Mouse (Mus musculus) G1E (cell line): Measurements from ENCODE around the gene Ahcyl2. TPM values are rescaled to one million over a fixed set of nuclear protein-coding genes. Genes with fewer than 3 reads are reported as not detected.

Experiments used
- ATAC-seq: 2 replicates; pipeline ENCODE4 v1.8.0; 2016; ENCODE audit warnings: mild to moderate bottlenecking; ENCODE audit not compliant: insufficient number of reproducible peaks, poor library complexity, low FRiP score, severe bottlenecking; ENCODE audit errors: extremely low read depth
- DNase-seq: peaks from one replicate; pipeline ENCODE4 v3.0.0; 2012; ENCODE audit warnings: low spot score
- H3K27me3 ChIP-seq: 2 replicates; pipeline ENCODE4 v1.6.1; 2012; ENCODE audit warnings: mild to moderate bottlenecking, low read length, inconsistent platforms; ENCODE audit not compliant: insufficient read depth
- H3K36me3 ChIP-seq: replicated peaks from 2 replicates; pipeline ENCODE3; 2012; ENCODE audit warnings: mild to moderate bottlenecking, inconsistent platforms
- H3K4me1 ChIP-seq: 2 replicates; pipeline ENCODE4 v1.6.1; 2012; ENCODE audit warnings: low read depth, low read length, inconsistent platforms, mixed read lengths; ENCODE audit not compliant: insufficient read depth
- H3K4me3 ChIP-seq: 2 replicates; pipeline ENCODE4 v1.5.1; 2012; ENCODE audit warnings: low read depth, mild to moderate bottlenecking, inconsistent platforms, low read length, moderate library complexity, mixed read lengths
- H3K9me3 ChIP-seq: replicated peaks from 2 replicates; pipeline ENCODE4 v1.6.1; 2012; ENCODE audit warnings: inconsistent platforms
- CTCF ChIP-seq: IDR thresholded peaks from 2 replicates; pipeline ENCODE4 v1.5.1; 2012; ENCODE audit warnings: low read depth, low read length, inconsistent platforms, mixed read lengths
- GATA1 ChIP-seq: IDR thresholded peaks from 2 replicates; pipeline ENCODE4 v1.6.1; 2012; ENCODE audit warnings: borderline replicate concordance, low read length, inconsistent platforms, mixed read lengths
- GATA2 ChIP-seq: IDR thresholded peaks from 2 replicates; pipeline ENCODE4 v1.6.1; 2012; ENCODE audit warnings: low read depth, low read length, inconsistent platforms, borderline replicate concordance
- POLR2AphosphoS5 ChIP-seq: IDR thresholded peaks from 2 replicates; pipeline ENCODE4 v1.6.1; 2012; ENCODE audit warnings: low read depth, low read length, inconsistent platforms; ENCODE audit not compliant: insufficient replicate concordance
- TAL1 ChIP-seq: conservative IDR thresholded peaks from 2 replicates; pipeline ENCODE4 v1.6.1; 2012; ENCODE audit warnings: low read depth, low read length, inconsistent platforms, mixed read lengths
- polyA plus RNA-seq: library from polyadenylated mRNA; stranded (reverse); fragments of >175 nt; gene quantifications from 2 replicates; pipeline ENCODE4 v1.2.3, GENCODE M21; 2012
- total RNA-seq, 2 experiments: library from RNA; stranded (forward) in 1 of 2; stranded (reverse) in 1 of 2; fragments of 200-1000 nt in 1 of 2; fragments of >200 nt in 1 of 2; fragmentation: Nextera tagmentation in 1 of 2; gene quantifications; 2 replicates each; pipeline ENCODE4 v1.2.3; 2014 to 2017

Gene Ahcyl2
- total and polyA plus RNA-seq, 3 experiments, result 21.7 to 81.5 (median 45.0) TPM

DNA sequence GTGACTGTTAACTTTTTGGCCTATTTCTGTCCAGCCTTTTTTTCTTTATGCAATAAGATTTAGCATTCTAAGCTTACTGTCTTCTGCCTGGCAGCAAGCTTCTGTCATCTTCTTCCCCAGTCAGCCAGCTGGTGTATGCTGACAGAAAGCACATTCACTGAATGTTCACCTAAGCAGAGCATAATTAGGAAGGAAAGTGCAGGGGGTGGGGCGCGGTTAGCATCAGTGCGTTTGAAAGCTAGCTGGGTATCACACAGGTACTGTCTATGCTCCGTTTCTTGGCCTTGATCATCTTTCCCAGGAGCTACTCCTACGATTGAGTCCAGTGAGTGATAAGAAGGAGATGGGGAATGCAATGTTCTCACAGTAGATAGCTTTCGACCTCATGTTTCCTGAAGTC lies 162.9 kb downstream of the Ahcyl2 start:
- TF ChIP-seq TAL1, result no peak
- TF ChIP-seq GATA2, result no peak
- no peak for TF ChIP-seq POLR2AphosphoS5
- ATAC-seq, result no peak
- H3K36me3 ChIP-seq, result no peaks in the 10 kb centered on the region
- H3K4me1 ChIP-seq, result no peaks in the 10 kb centered on the region
- DNase-seq, result no peak
- no peaks in the 10 kb centered on the region for H3K9me3 ChIP-seq
- H3K4me3 ChIP-seq, result no peak overlapping the region
- H3K27me3 ChIP-seq, result peaks cover 39% of the 10 kb centered on the region

DNA sequence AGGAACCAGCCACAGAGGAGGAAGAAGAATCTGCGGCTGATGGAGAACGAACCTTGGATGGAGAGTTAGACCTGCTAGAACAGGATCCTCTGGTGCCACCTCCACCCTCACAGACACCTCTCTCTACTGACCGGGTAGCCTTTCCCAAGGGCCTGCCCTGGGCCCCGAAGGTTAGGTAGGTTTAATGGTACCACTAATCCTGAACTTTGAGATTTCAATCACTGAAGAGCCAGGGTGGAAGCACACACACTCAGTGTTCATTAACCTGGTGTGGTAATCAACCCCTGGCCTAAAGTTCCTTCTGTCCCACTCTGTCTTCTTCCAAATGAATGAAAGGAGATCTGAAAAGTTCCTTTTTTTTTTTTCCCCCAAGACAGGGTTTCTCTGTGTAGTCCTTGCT lies 163.4 kb downstream of the Ahcyl2 start:
- TF ChIP-seq POLR2AphosphoS5 (no peak), GATA1 (no peak)
- no peak overlapping the region for H3K4me3 ChIP-seq
- H3K4me1 ChIP-seq, result no peaks in the 10 kb centered on the region
- H3K9me3 ChIP-seq, result no peaks in the 10 kb centered on the region
- H3K27me3 ChIP-seq, result peaks cover 36% of the 10 kb centered on the region
- DNase-seq (no peak), ATAC-seq (no peak)
- H3K36me3 ChIP-seq, result no peaks in the 10 kb centered on the region

DNA sequence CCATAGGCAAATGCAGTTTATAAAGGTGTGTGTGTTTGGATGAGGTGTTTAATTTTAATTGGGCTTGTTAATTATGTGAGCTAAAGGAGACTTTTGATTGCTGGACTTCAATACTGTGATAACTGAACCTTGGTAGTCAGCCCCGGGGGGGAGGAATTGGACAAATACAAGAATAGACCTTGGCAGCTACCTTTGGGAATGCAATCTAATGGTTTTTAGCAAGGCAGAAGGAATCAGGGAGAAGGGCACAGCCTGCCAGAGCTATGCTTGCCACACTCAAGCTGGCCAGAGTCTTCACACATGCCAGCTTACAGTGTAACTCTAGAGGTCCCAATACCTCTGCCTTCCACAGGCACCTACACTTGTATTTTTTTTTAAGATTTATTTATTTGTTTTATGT lies 167.9 kb downstream of the Ahcyl2 start:
- H3K4me3 ChIP-seq, result no peak overlapping the region
- no peak for ATAC-seq
- no peaks in the 10 kb centered on the region for H3K4me1 ChIP-seq
- H3K27me3 ChIP-seq, result peaks cover 21% of the 10 kb centered on the region
- TF ChIP-seq TAL1, result no peak
- no peak for TF ChIP-seq CTCF
- TF ChIP-seq POLR2AphosphoS5, result no peak
- TF ChIP-seq GATA2, result no peak
- no peak for TF ChIP-seq GATA1
- DNase-seq, result no peak
- no peaks in the 10 kb centered on the region for H3K36me3 ChIP-seq
- H3K9me3 ChIP-seq, result no peaks in the 10 kb centered on the region

DNA sequence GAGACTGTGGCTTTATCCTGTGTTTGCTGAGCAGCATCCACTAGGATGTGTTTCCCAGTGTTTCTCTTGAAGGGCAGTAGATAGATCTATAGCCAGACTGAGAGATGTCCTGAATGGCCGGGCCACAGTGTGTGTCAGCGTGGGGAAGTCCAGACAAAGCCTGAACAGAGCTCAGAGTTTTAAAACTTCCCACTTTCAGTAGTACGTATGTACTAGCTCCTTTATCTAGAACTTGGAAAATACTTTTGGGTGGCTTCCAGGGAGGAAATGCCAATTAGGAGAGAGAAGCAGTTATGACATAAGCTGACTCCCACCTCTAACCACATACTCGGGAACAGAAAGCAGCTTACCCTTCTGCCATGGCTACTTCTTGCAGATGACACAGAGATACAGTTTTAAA lies 172.6 kb downstream of the Ahcyl2 start:
- H3K36me3 ChIP-seq, result no peaks in the 10 kb centered on the region
- peaks cover 27% of the 10 kb centered on the region for H3K27me3 ChIP-seq
- H3K9me3 ChIP-seq, result no peaks in the 10 kb centered on the region
- DNase-seq (no peak), ATAC-seq (no peak)
- no peak overlapping the region for H3K4me3 ChIP-seq
- TF ChIP-seq TAL1, result no peak
- no peaks in the 10 kb centered on the region for H3K4me1 ChIP-seq

DNA sequence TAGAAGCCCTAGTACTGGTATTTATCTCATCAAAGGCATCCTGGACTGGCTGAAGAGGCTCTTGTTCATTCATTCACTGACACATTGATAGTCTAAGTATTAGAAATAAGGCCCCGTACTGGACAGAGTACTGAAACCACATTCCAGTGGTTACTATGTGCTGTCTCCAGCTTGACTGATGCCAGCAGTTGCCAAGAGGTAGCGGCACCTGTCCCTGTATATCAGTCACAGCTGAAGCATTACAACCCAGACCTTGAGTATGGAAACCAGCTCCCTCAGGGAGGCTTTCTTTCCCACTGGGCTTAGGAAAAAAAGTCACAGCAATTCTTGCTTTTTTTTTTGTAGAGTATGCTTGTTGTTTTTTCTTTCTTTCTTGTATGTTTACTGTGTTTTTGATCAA lies 173.2 kb downstream of the Ahcyl2 start:
- TF ChIP-seq TAL1 (no peak), GATA2 (no peak), POLR2AphosphoS5 (no peak), GATA1 (no peak), CTCF (no peak)
- Histone ChIP-seq H3K27me3 (peaks cover 22% of the 10 kb centered on the region), H3K36me3 (no peaks in the 10 kb centered on the region), H3K9me3 (no peaks in the 10 kb centered on the region), H3K4me1 (no peaks in the 10 kb centered on the region), H3K4me3 (no peak overlapping the region)
- ATAC-seq (no peak), DNase-seq (no peak)

DNA sequence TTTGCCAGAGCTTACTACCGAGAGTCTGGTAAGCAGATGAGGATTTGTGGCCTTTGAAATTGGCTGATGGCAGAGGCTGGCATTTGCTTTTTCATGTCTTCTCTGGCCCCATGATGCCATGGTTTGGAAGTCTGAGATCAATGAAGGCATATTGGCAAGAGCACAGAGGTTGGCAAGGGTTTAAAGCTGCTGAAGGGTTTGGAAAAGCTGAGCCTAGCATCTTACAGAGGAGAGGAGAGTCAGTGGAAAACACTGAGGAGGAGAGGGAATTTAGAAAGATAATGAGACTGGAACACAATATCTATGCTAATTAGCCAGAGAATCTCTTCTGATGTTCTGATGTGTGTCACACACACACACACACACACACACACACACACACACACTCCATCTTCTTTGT lies 176.7 kb downstream of the Ahcyl2 start:
- Histone ChIP-seq H3K27me3 (peaks cover 25% of the 10 kb centered on the region), H3K4me3 (no peak overlapping the region), H3K9me3 (no peaks in the 10 kb centered on the region), H3K36me3 (no peaks in the 10 kb centered on the region), H3K4me1 (no peaks in the 10 kb centered on the region)
- no peak for ATAC-seq
- TF ChIP-seq POLR2AphosphoS5 (no peak), GATA2 (no peak), GATA1 (no peak), TAL1 (no peak)
- DNase-seq, result no peak

DNA sequence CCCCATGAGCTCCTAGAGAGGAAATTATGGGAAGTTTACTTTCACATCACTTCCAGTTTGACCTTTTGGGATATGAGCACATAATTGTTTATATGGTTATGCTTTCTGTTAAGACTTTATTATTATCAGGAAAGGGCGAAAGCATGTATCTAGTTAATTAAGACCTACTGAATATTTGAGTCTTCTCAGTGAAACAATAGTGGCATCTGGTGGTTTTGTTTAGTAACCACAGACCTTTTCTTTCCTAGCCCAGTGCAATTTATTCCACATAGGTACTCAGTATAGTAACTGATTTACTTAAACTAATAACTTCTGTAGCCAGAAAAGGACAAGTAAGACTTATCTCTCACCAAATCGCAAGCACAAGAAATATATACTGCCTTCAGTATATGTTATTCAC lies 178.8 kb downstream of the Ahcyl2 start:
- Histone ChIP-seq H3K4me1 (no peaks in the 10 kb centered on the region), H3K36me3 (no peaks in the 10 kb centered on the region), H3K27me3 (peaks cover 19% of the 10 kb centered on the region), H3K9me3 (no peaks in the 10 kb centered on the region), H3K4me3 (no peak overlapping the region)
- TF ChIP-seq CTCF (no peak), GATA2 (no peak), GATA1 (no peak), POLR2AphosphoS5 (no peak), TAL1 (no peak)
- ATAC-seq (no peak), DNase-seq (no peak)
